Mouse (Mus musculus) R1 (cell line): ENCODE results near the gene Lrmda.

Experiments
- DNase-seq: peaks from one replicate; pipeline ENCODE4 v3.0.0-alpha.2; 2018; ENCODE audit warnings: low read depth, low spot score

Gene Lrmda

GRCm38 (mm10) chr14:22043420-22043819 is 23.9 kb downstream of the Lrmda start:
- no peak for DNase-seq

- no peak for DNase-seq
Measured at GRCm38 (mm10) chr14:22046262-22046856, 26.8 kb downstream of the Lrmda start.

DNA sequence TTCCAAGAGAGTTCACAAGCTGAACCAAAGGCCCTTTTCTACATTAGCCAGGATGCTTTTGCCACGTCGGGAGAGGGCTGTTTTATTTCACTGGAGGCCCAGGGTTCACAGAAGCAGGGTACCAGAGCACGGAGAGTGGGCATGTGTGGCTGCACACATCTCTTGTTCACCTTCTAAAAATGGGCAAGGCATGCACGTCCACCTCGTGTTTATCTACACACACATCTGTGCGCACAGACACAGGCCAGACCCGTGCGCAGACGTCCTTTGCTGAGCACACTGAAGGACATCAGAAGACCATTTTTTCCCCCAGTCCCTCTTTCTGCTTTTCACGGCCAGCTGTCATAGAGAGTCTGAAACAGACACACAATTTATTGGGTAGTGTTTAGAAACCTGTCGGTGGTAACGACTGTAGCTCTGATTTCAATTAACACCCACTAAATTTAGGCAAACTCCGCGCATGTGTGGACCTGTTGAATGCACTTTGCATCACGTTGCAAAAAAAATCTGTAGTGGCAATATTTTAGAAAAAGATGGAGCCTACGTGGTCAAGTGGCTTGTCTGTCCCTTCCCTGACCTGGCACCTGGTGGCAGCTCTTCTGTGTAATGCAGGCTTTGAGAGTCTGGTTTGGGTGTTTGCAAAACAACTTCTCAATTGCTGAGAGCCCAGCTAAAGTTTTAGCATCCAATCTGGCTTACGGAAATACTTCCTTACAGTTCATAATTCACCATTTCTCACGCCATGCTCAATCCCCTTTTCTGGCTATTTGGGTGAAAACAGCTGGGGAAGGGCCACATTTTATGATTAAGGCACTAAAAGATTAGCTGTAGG is 28.8 kb downstream of the Lrmda start:
- DNase-seq: no peak

GRCm38 (mm10) chr14:22048900-22049199 is 29.3 kb downstream of the Lrmda start:
- DNase-seq: no peak

DNA sequence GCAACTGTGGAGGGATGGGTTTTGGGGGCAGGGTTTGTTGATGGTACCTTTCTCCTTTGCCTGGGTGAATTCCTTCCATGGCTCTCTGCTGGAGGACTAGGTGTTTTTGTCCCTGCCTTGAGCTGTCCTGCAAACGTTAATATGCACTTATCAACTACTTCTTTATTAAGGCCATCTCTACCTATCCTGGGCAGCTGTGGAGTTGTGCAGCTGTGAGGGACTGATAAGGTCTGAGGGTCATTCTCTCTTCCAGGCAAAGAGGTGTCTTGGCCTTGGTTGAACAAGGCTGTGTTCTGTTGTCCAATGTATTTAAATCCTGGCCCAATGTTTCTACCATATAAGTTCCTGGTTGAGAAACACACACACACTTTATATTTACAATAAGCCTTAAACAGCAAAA is 29.8 kb downstream of the Lrmda start:
- DNase-seq: no peak

GRCm38 (mm10) chr14:22051941-22052664 is 32.6 kb downstream of the Lrmda start:
- no peak for DNase-seq

- no peak for DNase-seq
Measured at GRCm38 (mm10) chr14:22055630-22056029, 36.1 kb downstream of the Lrmda start.

- DNase-seq: no peak
Measured at GRCm38 (mm10) chr14:22056246-22056645, 36.7 kb downstream of the Lrmda start.

DNA sequence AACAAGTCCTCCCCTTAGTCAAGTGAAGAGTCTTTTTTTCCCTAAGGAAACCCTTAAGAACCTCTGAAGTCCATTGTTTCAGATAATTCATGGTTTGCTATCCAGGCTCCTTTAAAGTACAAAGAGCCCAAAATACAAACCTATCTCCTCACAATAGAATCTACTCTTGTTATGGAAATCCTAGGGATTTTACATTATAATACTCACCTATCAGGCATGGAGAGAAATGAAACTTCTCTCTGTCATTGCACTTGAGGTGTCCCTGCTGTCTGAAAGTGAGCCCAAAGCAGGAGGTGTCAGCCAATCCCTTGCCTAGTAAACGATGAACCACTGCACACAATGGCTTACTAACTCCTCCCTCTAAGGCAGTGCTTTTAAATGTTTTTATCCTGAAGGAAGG is 39.2 kb downstream of the Lrmda start:
- DNase-seq: peak; percentile 74

- no peak for DNase-seq
Measured at GRCm38 (mm10) chr14:22059348-22059861, 39.9 kb downstream of the Lrmda start.

DNA sequence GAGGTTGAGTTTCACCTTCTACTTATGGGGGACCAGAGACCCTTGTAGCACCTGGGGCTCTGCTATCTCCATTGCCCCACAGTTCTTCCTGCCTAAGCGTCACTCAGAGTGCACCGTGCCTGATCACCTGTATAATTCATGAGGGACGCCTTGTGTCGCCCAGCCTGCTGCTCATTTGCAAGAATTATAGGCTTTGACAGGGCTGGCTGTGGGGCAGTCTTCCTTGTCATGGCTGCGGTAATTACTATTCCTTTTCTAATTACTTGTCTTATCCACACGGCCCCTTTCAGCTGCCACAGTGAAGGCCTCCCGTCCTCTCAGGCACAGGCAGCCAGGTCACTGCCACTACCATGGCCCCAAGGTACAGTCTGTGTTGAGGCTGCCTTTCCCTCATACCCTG is 41.3 kb downstream of the Lrmda start:
- DNase-seq: no peak

DNA sequence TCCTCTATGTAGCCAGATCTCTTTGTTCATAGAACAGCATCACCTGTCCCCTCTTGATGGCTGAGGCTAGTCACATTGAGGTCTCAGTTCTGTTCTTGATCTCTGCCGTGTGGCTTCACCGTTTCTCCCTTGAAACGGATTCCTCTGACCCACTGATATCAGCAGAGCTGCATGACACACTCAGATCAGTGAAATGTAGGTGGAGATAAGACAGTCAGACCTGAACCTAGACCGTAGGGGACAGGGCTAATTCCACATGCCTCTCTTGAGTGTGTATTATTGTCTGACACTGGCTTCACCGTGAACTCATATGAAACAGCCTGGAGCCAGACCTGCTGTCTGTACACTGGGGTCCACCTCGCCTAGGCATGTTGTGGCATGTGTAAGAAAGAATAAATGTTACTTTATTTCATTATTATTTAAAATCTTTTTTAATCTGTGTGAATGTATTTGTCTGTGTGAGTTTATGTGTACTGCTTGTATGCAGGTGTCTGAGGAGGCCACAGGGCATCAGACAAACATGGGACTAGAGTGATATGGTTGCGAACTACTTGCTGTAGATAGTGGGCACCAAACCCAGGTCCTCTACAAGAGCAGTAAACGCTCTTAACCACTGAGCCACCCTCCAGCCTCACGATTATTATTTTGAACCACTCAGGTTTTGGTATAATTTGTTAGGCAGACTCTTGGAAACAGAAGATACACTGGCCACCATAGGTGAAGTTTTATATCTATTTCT is 42.8 kb downstream of the Lrmda start:
- no peak for DNase-seq

DNA sequence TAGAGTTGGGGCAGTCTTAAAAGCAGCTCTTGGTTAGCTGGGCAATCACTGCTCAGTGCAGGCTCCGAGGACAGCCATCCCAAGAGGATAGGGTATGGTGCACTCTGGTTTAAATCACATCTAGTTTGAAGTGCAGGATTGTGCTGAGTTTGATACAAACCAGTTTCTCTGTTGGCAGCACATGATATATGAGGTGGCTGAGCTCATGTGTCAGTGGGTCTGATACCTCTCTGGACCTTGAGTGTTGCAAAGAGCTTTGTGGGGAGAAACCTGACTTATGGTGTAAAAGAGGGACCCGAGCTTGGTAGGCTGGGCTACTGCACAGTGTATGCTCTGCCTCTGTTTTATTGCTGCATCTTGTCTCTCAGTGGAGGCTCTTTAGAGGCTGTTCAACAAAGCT is 49.7 kb downstream of the Lrmda start:
- no peak for DNase-seq

- no peak for DNase-seq
Measured at GRCm38 (mm10) chr14:22073385-22073784, 53.9 kb downstream of the Lrmda start.

GRCm38 (mm10) chr14:22074229-22074628 is 54.7 kb downstream of the Lrmda start:
- DNase-seq: no peak

DNA sequence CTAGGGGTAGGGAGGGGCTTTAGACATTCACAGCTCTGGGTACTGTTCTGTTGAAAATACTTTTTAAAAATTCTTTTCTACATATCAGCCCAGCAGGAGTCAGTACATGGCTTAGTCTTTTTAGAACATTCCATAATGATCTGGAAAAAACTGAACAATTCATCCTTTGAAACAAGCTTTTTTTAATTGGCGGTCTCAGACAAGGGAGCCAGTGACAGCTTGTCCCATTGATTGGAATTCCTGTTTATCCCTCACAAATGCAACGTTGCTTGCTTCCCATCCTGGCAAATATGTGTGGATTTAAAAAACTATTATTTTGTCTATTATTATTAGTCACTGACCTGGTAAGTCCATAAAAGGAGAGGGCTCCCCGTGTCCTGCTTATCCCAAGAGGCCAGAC is 64.4 kb downstream of the Lrmda start:
- DNase-seq: no peak

GRCm38 (mm10) chr14:22085411-22085810 is 65.9 kb downstream of the Lrmda start:
- no peak for DNase-seq

DNA sequence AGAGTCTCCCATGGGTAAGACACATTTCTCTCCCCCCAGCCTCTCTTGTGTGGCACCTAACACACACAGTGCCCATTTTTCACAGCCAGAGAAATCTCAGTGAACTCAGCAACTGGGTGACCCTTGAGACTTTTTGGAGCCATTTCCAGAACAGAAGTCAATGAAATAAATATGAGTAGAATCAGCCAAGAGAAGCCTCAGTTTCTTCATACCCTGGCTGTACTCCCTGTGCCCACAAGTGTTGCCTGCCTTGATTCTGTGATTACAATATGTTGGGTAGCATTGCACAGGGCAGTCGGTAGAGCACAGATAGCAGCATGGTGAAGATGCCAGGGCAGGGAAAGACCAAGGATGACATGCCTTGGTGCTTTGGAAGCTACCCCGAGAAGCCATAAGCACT is 69.1 kb downstream of the Lrmda start:
- no peak for DNase-seq

DNA sequence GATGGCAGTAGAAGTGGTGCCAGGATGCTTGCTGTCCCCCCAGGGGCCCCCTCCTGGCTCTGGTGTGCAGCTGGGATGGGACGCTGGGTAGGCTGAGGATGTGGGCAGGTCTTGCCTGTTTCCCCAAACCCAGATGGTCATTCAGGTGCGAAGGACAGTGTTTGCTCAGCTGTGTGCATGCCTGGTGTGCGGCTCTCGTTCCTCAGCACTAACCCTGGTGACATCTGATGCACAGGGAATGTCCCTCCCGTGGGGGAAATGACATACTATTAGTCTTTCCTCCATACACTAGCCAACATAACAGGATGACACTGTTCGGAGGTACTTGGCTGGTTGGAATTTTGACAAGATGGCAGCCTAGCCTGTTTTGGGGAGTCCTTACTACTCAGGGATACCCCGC is 69.8 kb downstream of the Lrmda start:
- DNase-seq: no peak

- no peak for DNase-seq
Measured at GRCm38 (mm10) chr14:22089866-22090470, 70.5 kb downstream of the Lrmda start.

- no peak for DNase-seq
Measured at GRCm38 (mm10) chr14:22090778-22091211, 71.3 kb downstream of the Lrmda start.
